Mouse (Mus musculus) kidney, adult 2 months (tissue): ENCODE results near the gene H2-M10.5. TPM values are rescaled to one million over a fixed set of nuclear protein-coding genes. Genes with fewer than 3 reads are reported as not detected.
"Not testable (repeated sequence)": the region's sequence is repeated elsewhere in the genome, so short reads cannot be mapped to it uniquely, and the experiment has no call there.

Source experiments
- DNase-seq: peaks from one replicate; pipeline ENCODE4 v3.0.0; 2021
- H3K27ac ChIP-seq: fragments of 200-500 bp; 2 replicates; pipeline ENCODE4 v1.5.1; 2012; ENCODE audit warnings: low read depth, low read length, control low read depth, inconsistent platforms; ENCODE audit not compliant: insufficient read depth
- H3K27me3 ChIP-seq: fragments of 200-500 bp; replicated peaks from 2 replicates; pipeline ENCODE4 v1.6.1; 2012; ENCODE audit warnings: mild to moderate bottlenecking, moderate library complexity, low read length, inconsistent platforms; ENCODE audit not compliant: control insufficient read depth, insufficient read depth
- H3K36me3 ChIP-seq: fragments of 200-500 bp; 2 replicates; pipeline ENCODE4 v1.6.1; 2012; ENCODE audit warnings: mild to moderate bottlenecking, moderate library complexity, low read length, inconsistent platforms; ENCODE audit not compliant: control insufficient read depth, insufficient read depth
- H3K4me1 ChIP-seq: fragments of 200-500 bp; 2 replicates; pipeline ENCODE4 v1.6.1; 2011; ENCODE audit warnings: low read length; ENCODE audit not compliant: control insufficient read depth, insufficient read depth
- H3K4me3 ChIP-seq: fragments of 200-500 bp; 2 replicates; pipeline ENCODE4 v1.5.1; 2011; ENCODE audit warnings: mild to moderate bottlenecking, low read depth, low read length, control low read depth; ENCODE audit not compliant: insufficient read depth
- CTCF ChIP-seq: fragments of 200-500 bp; conservative IDR thresholded peaks from 2 replicates; pipeline ENCODE4 v1.5.1; 2011; ENCODE audit warnings: low read depth, mild to moderate bottlenecking, control low read depth, low read length, moderate library complexity, mixed read lengths; ENCODE audit not compliant: insufficient read depth, insufficient read length
- POLR2A ChIP-seq: fragments of 200-500 bp; IDR thresholded peaks from one replicate; pipeline ENCODE4 v1.6.1; 2011; ENCODE audit warnings: low read depth, low read length, control low read depth
- WGBS: fragments of 180-500 bp; shearing (Covaris S2); methylation state at CpG from one replicate; pipeline ENCODE4 v1.1.7; 2018; 5-methylcytosine and 5-hydroxymethylcytosine counted together
- polyA plus RNA-seq: library from polyadenylated mRNA; depleted of rRNA; stranded (reverse); fragments of >200 nt; gene quantifications from 2 replicates; pipeline ENCODE4 v1.2.3, GENCODE M21; 2012; rRNA removed

H2-M10.5 gene
- polyA plus RNA-seq, 1 experiment: not detected

DNA sequence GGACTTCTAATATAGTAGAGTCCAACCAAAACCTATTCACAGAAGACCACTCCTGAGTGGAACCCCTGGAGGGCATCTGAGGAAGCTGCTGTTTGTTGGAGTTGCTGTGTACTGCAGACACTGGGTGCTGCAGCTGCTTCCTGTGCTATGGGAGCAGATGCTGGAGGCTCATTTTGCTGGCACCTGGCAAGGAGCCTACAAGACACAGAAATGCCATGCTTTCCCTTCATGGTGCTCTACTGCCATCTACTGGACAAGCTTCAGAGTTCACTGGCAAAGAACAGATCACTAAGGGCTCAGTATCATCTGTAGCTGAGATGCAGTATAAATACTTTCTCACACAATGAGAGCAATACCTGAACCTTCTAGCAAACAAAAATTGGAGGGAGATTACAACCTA, 16.1 kb downstream of the H2-M10.5 start:
- H3K4me3 ChIP-seq, H3K4me1 ChIP-seq, H3K27me3 ChIP-seq, H3K27ac ChIP-seq, H3K36me3 ChIP-seq: not testable (repeated sequence)
- DNase-seq: peak; percentile 80
- TF ChIP-seq CTCF: peak; percentile 63

DNA sequence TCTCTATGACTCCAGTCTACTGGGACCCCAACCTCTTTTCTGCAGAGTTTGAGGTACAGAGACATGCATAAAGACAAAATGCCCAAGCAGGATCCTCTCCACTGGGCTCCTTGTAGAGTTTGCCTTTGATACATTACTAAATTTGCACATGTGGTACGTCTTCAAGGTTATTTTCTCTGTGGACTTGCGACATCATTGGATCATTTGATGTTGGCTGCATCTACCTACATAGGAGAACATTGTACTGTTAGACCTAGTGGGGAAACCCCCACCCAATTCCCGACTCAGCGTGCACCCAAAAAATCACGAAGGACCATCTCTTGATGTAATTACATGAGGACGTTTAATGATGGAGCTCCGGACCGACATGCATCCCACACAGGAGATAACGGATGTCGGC, 26.8 kb downstream of the H2-M10.5 start:
- no peak for DNase-seq
- TF ChIP-seq POLR2A: no peak
- no peak for TF ChIP-seq CTCF
- WGBS: 73% methylated on average over 10 of the region's 10 CpGs

DNA sequence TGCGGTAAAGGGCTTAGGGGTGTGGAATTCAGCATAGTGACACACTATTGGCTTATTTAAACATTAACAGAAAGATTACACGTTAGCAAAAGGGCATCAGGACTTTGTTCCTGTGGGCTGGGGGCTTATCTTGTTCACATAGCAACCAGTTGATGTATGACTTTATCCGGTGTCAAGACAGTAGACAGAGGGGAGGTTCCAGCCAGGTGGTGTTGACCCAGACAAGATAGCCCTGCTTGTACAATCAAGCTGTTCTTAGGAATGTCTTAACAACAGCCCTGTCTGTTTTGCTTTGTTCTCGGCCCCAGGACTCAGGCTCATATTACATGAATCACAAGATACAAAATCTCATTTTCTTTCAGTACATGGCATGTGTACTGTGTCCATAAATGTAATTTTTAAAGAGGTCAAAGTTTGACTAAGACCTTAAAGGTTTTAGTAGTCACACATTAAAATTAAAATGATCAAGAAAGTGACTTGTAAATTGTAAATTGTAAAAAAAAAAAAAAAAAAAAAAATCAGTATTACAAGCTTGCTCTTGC, 27.3 kb downstream of the H2-M10.5 start:
- 27% methylated on average over 4 of the region's 4 CpGs for WGBS
- H3K4me3 ChIP-seq, DNase-seq, H3K27ac ChIP-seq, H3K27me3 ChIP-seq, H3K4me1 ChIP-seq, H3K36me3 ChIP-seq: not testable (repeated sequence)

More for the DNA sequence above, 26.8 kb downstream of the H2-M10.5 start:
- Histone ChIP-seq H3K4me3 (no peak overlapping the region), H3K27ac (no peak overlapping the region), H3K27me3 (no peaks in the 10 kb centered on the region), H3K36me3 (no peaks in the 10 kb centered on the region), H3K4me1 (no peaks in the 10 kb centered on the region)

DNA sequence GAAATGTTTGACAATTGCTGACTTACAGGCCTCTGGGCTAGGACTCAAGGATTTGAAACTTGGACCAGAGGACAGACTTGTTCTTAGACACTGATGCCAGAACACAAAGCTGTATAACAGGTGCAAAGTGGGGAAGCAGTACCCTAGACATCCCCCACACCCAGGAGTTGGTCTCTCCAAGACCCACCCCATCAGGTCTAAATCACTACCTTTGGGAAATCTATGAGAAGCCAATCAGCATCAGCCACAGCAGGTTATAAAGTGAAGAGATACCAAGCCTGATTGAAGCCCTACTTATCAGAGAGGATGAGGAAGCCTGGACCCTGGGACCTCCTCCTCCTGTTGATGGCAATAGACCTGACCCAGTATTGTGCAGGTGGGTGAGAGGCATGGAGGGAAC, 39.2 kb downstream of the H2-M10.5 start, which contains the start of gene H2-M10.6:
Gene H2-M10.6, plus strand, starts transcription at position 301 of the 400 bp plus-strand sequence.
- H3K36me3 ChIP-seq: no peaks in the 10 kb centered on the region
- no peaks in the 10 kb centered on the region for H3K4me1 ChIP-seq
- no peak for DNase-seq
- H3K27ac ChIP-seq: no peak within 1 kb of the TSS
- TF ChIP-seq POLR2A (no peak), CTCF (no peak)
- H3K27me3 ChIP-seq: no peaks in the 10 kb centered on the region
- H3K4me3 ChIP-seq: no peak within 1 kb of the TSS

DNA sequence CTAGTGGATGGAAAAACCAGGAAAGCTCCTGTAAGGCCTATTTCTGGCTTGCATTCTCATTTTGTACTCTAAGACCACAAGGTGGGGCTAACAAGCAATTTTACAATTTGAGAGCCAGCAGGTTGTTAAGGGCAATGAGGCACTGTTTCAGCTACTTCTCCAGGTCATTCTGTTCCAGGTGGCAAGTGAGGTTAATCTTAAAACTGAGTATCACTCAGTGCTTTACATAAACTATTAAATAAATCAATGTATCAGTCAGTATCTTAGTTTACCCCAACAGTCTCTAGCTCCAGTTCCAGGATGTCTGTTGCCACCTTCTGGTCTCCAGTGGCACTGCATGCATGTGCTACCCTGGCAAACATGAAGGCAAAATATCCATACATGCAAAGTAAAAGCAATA, 51.3 kb downstream of the H2-M10.5 start:
- no peak overlapping the region for H3K27ac ChIP-seq
- H3K4me3 ChIP-seq: no peak overlapping the region
- H3K4me1 ChIP-seq: no peaks in the 10 kb centered on the region
- no peaks in the 10 kb centered on the region for H3K27me3 ChIP-seq
- peak; percentile 72 for DNase-seq
- no peaks in the 10 kb centered on the region for H3K36me3 ChIP-seq
- peak; percentile 72 for TF ChIP-seq CTCF
- TF ChIP-seq POLR2A: no peak

DNA sequence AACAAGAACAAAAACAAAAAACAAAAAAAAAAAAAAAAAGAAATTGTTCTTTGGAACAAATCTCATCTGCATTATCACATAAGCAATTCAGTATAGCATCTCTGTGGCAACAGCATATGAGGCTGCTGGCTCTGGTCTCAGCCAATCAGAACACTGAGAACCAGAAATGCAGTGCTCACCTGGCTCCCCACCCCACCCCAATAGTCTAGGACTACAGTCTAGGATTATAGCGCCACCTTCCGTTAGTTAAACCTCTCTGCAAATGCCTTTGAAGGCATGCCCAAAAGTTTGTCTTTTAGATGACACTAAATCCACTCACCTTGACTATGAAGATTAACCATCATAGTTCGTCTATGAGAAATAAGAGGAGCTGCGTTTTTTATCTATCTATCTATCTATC, 52.8 kb downstream of the H2-M10.5 start:
- WGBS: 22% methylated on average over 4 of the region's 4 CpGs
- Histone ChIP-seq H3K4me1 (no peaks in the 10 kb centered on the region), H3K4me3 (no peak overlapping the region), H3K27me3 (no peaks in the 10 kb centered on the region), H3K36me3 (no peaks in the 10 kb centered on the region), H3K27ac (no peak overlapping the region)
- no peak for DNase-seq
- TF ChIP-seq CTCF: 0 out of 2 replicates have a peak, but pooled peaks have one; percentile 15
- TF ChIP-seq POLR2A: no peak

Other genes with a start within 250 kb of the H2-M10.5 start
- gene H2-M11, start 225.8 kb upstream of the H2-M10.5 start, polyA plus RNA-seq: not detected in 2 replicates
- not detected in 2 replicates for gene H2-M9, start 130.2 kb upstream of the H2-M10.5 start, polyA plus RNA-seq
- not detected in 2 replicates for gene H2-M1, start 100.7 kb upstream of the H2-M10.5 start, polyA plus RNA-seq
- gene H2-M10.6, start 39.3 kb downstream of the H2-M10.5 start, polyA plus RNA-seq: not detected in 2 replicates
- gene Trim26, start 64.2 kb downstream of the H2-M10.5 start, polyA plus RNA-seq: 27.2 and 30.4 TPM in 2 replicates
- gene Trim15, start 94.3 kb downstream of the H2-M10.5 start, polyA plus RNA-seq: 0.22 and 0.38 TPM in 2 replicates
- gene Trim10, start 96.7 kb downstream of the H2-M10.5 start, polyA plus RNA-seq: 0.11 TPM in 1 of 2 replicates, not detected in the other
- 0.13 TPM in 1 of 2 replicates, not detected in the other for gene Trim40, start 117.2 kb downstream of the H2-M10.5 start, polyA plus RNA-seq
- not detected in 2 replicates for gene Trim31, start 125.2 kb downstream of the H2-M10.5 start, polyA plus RNA-seq
- 0.36 and 0.69 TPM in 2 replicates for gene Rnf39, start 170.0 kb downstream of the H2-M10.5 start, polyA plus RNA-seq
- 54.9 and 73.8 TPM in 2 replicates for gene Ppp1r11, start 178.8 kb downstream of the H2-M10.5 start, polyA plus RNA-seq
- gene Znrd1, start 185.6 kb downstream of the H2-M10.5 start, polyA plus RNA-seq: 26.5 and 33.7 TPM in 2 replicates
- gene Znrd1as, start 185.7 kb downstream of the H2-M10.5 start, polyA plus RNA-seq: 3.1 and 4.2 TPM in 2 replicates
- gene 2410137M14Rik, start 208.3 kb downstream of the H2-M10.5 start, polyA plus RNA-seq: 0.25 TPM in 1 of 2 replicates, not detected in the other
- 0.03 and 0.08 TPM in 2 replicates for gene H2-M5, start 216.6 kb downstream of the H2-M10.5 start, polyA plus RNA-seq
- gene Zfp57, start 228.3 kb downstream of the H2-M10.5 start, polyA plus RNA-seq: 2.0 and 3.0 TPM in 2 replicates